Mouse (Mus musculus): Measurements from ENCODE around the gene Adamts12.

The Adamts12 gene

DNA sequence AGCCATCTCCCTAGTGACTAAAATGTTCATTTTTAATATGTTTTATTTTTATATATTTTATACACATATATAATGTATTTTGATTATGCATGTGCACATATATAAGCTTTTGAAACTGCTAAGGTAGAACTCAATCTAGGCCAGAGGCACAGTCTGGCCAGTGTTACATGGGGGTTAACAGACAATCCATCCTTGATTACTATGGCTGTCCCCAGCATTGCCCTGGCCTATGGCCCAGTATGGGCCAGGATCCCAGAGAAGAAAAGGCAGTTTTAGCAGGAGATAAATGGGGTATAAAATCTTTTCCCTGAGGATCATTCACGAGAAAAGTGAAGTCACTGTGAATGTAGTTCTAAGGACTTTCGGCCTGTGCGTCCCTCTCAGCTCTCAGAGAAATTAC lies 223.2 kb downstream of the Adamts12 start:
- DNase-seq (ENCODE audit: low read depth, low spot score), result no peak

DNA sequence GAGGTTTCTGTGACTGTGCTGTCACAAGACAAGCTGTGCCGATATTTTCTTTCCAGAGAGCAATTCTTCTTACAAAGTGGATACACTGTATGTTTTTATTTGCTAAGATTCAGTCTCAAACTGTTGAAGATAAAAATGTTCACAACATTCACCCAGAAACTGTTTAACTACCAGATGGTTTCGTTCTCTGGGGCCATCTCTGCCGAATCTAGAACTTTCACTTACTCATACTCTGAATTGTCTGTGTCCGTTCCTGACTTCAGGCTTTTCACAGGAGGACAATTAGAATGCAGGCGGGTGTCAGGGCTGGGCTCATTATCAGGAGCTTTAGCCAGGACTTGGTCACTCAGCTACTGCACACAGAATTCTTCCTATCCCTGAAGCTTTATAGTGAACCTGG lies 227.7 kb downstream of the Adamts12 start:
- DNase-seq (ENCODE audit: low read depth, low spot score), result no peak

DNA sequence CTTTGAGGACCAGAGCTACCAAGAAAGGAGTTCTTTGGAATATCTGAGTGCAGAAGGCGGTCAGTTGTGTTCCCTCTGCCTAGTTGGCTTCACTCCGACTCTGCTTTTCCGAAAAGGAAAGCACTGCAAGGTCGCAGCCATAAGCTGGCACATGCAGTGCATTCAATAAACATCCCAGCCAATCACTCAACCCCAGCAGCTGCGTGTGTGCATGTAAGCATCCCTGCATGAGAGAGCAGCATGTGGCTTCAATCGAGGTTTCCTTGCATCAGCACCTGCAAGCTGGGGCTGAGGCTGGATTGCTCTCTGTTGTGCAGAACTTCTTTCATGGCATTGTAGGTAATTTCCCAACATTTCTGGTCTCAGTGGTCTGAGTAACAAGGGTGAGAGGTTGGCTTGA lies 230.4 kb downstream of the Adamts12 start:
- DNase-seq (ENCODE audit: low read depth, low spot score), result no peak

DNA sequence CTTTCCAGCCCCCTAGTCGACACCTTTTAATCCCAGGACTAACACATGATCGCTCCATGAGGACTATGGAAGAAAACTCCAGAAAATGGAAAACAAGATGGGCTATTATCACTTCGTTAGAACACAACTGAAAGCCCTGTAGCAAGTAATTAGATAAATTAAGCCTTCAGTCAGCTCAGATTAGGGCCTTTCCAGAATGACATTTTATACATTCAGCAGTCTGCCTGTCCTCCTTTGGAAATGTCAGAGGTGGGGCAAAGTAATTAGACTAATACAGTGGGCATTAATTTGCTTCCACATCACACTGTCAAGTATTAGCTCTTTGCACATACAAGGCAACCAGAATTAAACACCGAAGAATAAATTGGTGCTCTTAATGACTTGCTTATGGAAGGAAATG lies 233.4 kb downstream of the Adamts12 start:
- DNase-seq (ENCODE audit: low read depth, low spot score), result no peak

DNA sequence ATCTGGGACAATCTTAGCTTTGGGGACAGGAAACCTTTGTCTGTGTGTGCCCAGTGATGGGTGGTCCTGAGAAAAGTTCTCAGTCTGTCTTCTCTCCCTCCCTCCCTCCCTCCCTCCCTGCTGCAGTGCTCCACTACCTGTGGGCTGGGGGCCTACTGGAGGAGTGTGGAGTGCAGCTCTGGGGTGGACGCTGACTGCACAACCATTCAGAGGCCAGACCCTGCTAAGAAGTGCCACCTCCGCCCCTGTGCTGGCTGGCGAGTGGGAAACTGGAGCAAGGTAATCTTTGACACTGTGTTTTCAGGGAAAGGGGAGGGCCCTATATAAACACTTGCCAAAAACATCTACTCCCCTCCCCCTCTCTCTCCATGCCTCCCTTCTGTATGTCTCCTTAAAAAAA lies 252.5 kb downstream of the Adamts12 start:
- DNase-seq (ENCODE audit: low read depth, low spot score), result no peak

DNA sequence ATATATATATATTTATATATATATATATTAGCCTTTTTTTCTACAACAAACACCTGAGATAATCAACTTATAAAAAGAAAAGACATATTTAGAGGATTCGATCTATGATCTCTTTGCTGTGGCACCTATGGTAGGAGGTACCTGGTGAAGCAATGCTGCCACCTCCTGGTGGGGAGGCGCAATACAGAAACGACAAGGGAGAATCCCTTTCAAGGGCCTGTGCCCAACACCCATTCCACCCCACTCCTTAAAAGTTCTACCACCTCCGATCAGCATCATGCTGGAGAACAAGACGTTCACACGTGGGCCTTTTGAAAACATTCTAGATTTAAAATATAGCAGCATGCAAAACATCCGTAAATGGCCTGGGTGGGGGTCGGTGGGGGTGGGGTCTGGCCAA lies 255.9 kb downstream of the Adamts12 start:
- peak; percentile 66 for DNase-seq (ENCODE audit: low read depth, low spot score)

DNA sequence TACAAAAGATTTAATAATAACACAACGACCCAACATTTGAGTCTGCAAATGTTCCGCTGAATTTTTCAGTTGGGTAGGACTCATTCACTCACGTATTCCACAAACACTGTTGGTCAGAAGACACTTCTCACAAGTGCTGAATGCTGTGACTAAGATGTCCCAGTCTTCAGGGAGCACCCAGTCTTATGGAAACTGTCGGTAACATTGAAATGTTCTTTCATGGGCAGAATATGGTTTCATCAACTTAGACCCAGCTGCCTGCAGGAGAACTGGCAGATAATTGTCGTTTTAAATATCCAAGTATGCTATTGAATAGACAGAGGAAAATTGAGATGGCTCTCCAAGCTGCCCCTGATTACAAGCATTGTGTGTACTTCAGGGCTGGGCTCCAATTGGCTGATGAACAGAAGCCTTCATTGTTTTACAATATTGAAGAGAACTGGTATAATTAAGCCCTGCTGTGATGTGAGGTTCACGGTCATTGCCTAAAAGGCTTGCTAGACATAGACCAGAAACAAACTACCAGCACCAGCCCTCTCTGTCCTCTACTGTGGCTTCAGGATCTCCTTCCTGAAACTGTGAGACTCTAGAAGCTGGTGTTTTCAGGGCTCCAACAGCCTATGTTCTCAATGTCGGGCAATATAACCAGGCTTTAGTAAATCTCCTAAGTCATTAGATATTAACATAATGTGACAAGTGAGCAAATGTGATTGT lies 275.0 kb downstream of the Adamts12 start:
- DNase-seq (ENCODE audit: low read depth, low spot score), result no peak

DNA sequence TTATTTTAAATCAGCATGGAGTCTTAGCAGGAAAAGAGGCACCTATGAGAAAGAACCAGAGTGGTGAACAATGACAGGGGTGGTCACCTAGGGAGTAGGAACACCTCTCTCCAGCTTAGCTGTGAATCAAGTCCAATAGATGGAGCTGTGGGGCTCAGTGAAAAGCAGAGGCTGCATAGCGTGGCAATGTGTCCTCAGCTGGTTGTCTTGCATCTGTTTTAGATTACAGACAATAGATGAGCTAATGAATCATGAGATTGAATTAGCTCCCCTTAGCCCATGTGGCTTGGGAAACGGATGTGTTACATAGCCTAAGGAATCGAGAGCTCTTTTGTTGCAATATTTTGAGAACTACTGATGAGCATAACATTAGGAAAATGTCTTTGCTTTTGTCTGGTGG lies 291.3 kb downstream of the Adamts12 start:
- DNase-seq (ENCODE audit: low read depth, low spot score), result no peak

DNA sequence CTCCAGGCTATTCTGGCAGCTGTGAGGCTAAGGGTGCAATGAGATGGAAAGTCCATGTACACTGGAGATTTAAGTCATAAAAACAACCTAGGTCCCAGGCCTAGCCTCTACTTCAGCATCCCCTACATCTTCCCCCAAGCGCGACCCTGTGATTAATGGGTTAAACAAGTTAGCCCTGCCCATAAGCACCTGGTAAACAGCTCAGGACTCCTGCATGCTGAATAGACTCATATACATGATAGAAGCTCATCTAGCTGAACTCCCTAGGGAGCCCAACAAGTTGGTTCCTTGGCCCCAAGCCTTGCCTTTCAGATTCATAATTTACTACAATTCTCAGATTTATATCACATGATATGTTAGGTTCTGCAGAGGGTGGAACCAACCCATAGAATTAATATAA lies 292.9 kb downstream of the Adamts12 start:
- peak; percentile 64 for DNase-seq (ENCODE audit: low read depth, low spot score)

DNA sequence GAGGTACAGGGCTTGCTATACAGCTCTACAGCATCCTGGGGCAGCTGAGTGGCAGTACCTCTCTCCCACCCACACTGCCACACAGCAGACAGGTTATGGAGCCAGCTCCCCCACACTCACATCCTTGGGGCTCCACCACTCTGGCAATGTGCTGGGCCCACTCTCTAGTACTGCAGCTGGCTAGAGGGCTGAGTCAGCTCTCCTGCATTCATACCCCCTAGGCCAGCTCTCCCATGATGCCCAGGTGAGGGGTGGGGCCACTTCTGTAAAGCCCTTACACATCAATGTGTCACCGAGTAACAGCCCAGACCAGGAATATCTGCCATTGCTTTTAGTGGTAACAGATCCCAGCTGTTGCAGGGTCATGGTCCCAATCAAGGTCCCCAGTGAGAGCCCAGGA lies 296.3 kb downstream of the Adamts12 start:
- DNase-seq (ENCODE audit: low read depth, low spot score), result no peak

DNA sequence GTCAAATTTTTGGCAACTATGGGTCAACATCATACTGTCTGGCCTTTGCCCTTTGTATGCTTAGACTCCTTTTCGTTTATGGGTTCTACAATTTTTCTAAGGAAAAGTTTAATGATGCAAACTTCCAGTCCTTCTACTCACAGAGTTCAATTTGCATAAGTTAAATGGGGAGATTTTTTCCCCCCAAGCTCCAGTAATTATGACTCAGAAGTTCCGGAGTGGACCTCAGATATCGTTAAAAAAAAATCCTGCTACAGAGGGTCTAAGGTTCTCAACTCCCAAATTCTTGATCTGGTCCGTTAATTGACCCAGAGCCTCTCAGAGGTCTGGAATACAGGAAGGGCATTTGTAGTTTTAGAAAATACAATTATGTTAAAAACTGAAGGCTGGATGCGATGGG lies 297.2 kb downstream of the Adamts12 start:
- no peak for DNase-seq (ENCODE audit: low read depth, low spot score)

DNA sequence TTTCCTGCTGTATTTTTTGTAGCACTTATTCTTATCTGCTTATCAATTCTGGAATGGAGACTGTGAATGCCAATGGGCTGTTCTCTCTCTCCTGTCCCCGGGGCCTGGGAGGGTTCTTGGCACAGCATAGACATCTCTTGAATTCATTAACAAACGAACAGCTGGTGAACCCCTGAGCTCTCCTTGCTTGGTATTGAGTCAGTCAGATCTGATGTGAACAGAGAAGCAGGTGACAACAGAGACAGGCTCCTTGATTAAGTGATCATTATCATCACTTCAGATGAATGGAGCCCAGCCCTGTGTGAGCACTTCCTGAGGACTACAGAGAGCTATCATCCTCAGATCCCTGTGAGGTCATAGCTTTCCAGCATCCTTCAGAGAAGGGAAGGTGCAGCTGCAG lies 299.5 kb downstream of the Adamts12 start:
- no peak for DNase-seq (ENCODE audit: low read depth, low spot score)

DNA sequence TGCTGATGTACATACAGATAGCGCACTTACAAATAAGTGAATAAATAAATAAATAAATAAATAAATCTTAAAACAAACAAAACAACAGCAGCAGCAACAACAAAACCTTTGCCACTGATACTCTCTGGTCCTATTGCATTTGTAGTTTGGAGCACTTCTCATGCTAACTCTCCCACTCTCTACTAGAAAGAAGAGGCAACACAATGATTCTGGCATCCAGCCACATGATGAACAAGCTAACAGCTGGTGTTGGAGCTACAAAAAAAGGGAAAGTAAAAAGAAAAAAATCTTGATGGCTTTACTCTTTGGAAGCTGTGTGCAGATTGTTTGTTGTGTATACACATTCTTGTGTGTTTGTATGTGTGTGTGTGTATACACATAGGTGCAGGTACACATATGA lies 300.2 kb downstream of the Adamts12 start:
- DNase-seq (ENCODE audit: low read depth, low spot score), result no peak

DNA sequence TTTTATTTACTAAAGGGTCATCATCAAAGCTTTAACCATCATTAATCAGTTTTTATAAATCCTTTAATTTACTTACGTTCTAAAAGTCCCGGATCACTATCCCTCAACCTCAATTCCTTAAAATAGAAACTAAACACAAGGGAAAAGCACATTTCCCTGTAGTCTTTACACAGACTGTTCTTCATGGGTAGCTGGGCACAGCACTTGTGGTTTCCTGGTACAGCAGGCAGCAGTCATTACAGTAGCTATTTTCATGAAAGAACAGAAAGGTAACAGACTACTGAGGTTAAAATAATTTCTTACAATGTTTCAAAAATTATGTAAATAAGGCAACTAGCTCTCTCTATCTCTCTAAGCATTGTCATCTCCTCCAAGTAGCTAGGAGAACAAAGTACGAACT lies 305.0 kb downstream of the Adamts12 start:
- DNase-seq (ENCODE audit: low read depth, low spot score), result no peak

DNA sequence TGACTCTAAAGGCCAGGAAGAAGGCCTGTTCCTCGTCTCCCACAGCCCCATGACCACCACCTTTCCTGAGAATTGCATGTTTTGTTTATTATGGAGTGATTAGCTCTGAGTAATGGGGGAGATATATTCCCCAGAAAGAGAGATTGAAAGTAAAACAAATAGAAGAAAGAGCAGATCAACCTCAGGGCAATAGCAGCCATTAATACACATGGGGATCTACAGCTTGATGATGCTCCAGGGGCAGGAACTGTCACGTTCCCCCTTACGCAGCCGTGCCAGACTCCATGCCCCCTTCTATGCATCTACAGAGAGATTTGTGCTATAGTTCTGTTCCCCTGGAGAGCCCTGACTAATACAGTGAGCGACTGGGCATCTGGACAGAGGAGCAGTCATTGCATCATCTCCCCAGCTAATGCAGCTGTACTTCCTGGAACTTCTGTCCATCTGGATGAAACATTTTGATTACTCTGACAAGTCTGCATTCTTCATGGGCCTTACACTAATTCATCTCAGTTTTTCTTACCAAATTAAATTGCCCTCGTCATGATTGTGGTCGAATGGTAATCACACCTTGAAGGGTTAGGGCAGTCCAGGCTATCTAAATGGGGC lies 306.0 kb downstream of the Adamts12 start:
- DNase-seq (ENCODE audit: low read depth, low spot score), result no peak

DNA sequence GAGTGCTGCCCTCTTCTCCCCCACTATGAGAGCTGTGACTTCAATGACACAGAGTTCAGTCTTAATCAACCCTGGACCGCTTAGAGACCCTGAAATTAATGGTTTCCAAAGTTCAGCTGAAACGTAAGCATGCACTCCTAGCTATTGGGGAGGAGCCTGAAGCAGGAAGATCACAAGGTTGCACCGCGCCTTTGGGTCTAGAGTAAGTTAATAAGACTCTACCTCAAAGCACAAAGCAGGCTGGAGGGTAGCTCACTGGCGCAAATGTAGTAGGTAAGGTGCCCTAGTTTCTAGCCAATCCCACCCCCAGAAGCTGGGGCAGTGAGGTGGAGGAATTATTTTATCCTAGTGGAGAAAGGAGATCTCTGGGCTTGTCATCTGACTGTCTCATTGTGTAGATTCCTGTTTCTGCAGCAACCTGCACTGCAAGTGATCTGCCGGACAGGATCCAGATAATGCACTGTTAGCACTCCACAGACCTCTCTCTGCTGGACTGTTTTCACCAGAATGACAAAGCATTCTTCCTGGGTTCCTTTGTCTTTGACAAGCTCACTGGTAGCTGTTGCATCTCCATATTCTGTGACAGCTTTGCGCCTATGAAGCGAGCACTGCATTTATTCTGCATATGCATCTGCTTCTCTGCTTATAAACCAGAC lies 315.0 kb downstream of the Adamts12 start:
- DNase-seq (ENCODE audit: low read depth, low spot score), result no peak

DNA sequence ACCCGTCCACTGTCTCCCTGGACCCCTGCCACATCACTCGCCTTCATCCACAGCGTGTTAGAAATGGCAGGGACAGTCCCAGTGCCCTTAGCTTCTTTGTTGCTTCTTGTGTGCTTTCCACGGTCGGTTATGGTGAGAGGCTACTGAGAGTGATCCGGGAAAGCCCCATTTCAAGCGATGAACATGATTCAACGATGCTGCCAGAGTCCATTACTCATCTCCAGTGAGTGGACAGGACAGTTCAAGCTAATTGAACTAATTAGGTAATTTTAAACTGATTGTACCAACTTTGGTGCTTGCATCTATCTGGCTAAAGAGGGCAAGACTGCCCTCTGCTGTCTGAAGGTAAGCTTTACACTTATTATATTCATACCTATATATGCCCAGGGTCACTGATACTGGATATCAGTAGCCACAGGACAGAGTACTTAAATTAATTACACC lies 315.5 kb downstream of the Adamts12 start:
- peak; percentile 63 for DNase-seq (ENCODE audit: low read depth, low spot score)

DNA sequence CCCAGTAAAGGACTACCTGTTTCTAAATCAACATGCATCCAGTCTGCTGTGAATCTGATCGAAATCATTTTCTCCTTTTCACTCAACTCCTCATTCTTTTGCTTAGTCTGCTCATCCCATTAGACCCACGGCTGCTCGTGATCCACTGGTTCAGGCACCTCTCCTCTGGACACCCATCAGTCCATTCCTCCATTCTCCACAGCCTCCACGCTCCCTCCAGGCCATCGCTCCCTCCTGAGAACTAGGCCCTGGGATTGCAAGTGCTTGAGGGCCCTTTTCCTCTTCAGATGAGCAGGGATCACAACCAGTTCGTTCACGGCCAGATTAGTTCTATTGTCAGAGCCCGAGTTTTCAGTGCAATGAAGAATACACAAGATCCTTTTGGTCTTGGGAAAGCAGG lies 316.0 kb downstream of the Adamts12 start:
- no peak for DNase-seq (ENCODE audit: low read depth, low spot score)

DNA sequence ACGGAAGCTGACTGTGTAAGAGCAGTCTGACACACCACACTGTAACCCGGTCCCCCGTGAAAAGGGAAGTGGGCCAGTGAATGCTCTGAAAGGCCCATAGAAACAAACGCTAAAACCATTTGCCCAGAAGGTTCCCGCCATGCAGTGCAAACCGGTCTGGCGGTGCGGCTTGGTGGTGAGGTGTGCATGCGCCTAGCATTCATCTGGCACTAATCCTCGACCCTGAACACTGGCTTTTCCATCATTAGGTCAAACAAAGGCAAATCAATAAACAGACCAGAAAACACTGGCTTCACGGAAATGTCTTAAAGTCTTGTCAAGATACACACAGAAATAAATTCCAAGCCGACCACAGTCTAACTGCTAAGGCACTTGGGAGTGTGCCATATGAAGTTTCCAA lies 318.0 kb downstream of the Adamts12 start:
- DNase-seq (ENCODE audit: low read depth, low spot score), result no peak

DNA sequence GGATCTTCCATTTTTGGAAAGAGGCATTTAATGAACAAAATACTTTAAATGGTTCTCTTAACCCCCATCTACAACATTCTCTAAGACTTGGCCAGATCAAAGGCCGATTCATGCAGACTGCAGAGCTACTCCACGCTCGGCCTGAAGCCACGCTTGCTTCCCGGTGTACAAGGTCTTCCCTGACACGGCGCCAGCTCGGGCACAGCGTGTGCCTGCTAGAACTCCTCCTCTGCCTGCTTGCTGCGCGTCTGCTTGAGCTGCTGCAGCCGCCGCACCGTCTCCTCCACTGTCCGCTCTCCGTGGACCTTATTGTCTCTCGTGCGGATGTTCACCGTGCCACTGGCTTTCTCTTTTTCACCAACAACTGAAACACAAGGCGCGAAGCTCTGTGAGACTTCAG lies 319.2 kb downstream of the Adamts12 start:
- peak; percentile 26 for DNase-seq (ENCODE audit: low read depth, low spot score)

DNA sequence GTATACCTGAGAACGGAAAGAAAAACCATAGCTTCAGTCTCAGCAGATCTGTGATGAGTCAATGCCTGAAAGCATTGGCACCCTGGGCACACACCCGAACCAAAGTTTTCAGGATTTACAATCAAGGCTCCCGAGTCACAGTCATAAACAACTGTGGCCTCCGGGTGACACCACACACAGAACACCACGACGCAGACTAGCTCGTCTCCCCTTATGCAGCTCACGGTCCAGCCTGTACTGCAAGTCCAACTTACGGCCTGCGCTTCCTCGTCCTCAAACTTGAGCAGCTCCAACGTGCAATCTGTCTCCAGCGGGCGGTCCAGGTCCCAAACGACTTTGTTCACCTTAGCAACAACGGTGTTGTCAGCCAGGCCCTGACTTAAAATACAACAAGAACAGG lies 328.3 kb downstream of the Adamts12 start:
- no peak for DNase-seq (ENCODE audit: low read depth, low spot score)

DNA sequence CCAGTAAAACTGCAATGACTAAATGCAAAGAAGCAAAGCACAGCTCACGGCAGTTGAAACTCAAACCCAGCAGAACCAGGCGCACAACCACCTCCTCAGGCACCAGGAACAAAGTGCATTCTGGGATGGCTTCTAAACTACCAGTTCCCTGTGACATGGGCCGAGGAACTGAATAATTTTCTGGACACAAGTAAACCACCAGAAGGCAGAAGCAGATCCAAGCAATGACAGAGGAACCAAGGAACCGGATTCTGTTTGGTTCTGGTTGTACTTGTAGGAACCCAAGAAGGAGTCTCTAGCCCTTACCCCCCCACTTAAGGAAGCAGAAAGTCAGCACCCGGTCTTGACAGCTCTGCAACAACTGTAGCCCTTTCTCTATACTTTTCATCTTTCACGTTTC lies 331.8 kb downstream of the Adamts12 start:
- DNase-seq (ENCODE audit: low read depth, low spot score), result no peak

Measured in ZHBTc4 (cell line).